Comparison of ENCODE assay signal across 28 mouse cellular contexts in the genomic region with DNA sequence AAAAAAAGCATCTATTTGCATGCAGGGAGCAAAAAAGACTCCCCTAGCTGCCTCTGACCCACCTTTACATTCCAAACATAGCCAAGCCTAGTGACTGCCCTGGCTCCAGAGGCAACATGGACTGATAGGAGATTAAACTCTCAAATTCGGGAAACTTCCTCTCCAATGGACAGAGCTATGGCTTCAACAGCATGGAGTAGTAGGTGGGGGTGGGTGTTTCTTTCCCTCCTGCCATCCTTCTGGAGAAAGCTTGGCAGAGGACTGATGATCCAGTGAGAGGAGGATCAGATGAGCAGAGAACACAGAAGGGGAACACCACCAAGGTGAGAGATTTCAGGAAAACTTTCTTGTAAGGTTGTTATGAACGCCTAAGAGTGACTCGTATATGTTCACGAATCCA.
"Had no signal": no experiment of that assay in that cellular context is flagged by ENCODE, and none has a peak within 500 bp of the region (broad histone marks: within the 10 kb centered on the region; RNA-seq: fewer than 3 reads in every experiment).

No protein-coding gene starts in this region.

- H3K27me3 ChIP-seq: embryonic facial prominence, embryonic 12.5 days; embryonic facial prominence, embryonic 13.5 days; embryonic facial prominence, embryonic 15.5 days; forebrain, embryonic 12.5 days; forebrain, embryonic 13.5 days; forebrain, embryonic 15.5 days had no signal

- DNase-seq: cerebellum, adult 8-10 months; cerebellum, adult 9-10 months; cerebellum, adult 9-11 months; cerebellum, postnatal 10 days; cerebellum, postnatal 14 days; cerebellum, postnatal 25 days; cerebellum, postnatal 36 days; embryo, embryonic 11 days; forebrain, postnatal 0 days; gastrocnemius, adult 2 months; gastrocnemius, postnatal 10 days; gastrocnemius, postnatal 14 days; gastrocnemius, postnatal 25 days; gastrocnemius, postnatal 36 days; heart, adult 18-20 months; heart, adult 2 months had no signal

- H3K4me3 ChIP-seq: embryonic facial prominence, embryonic 10.5 days; embryonic facial prominence, embryonic 12.5 days; embryonic facial prominence, embryonic 13.5 days; embryonic facial prominence, embryonic 15.5 days; erythroblast, embryonic 14.5 days; forebrain, embryonic 10.5 days; forebrain, embryonic 12.5 days; forebrain, embryonic 13.5 days; forebrain, embryonic 15.5 days; gastrocnemius, adult 2 months; heart, adult 2 months; heart, embryonic 10.5 days had no signal

- H3K4me1 ChIP-seq: embryonic facial prominence, embryonic 10.5 days; embryonic facial prominence, embryonic 12.5 days; embryonic facial prominence, embryonic 13.5 days; embryonic facial prominence, embryonic 15.5 days; forebrain, embryonic 10.5 days; forebrain, embryonic 12.5 days; forebrain, embryonic 13.5 days; forebrain, embryonic 15.5 days; heart, embryonic 10.5 days had no signal

- ATAC-seq: forebrain, embryonic 13.5 days; forebrain, embryonic 14.5 days; forebrain, embryonic 15.5 days; forebrain, embryonic 16.5 days; forebrain, postnatal 0 days had no signal

- H3K27ac ChIP-seq: embryonic facial prominence, embryonic 10.5 days; embryonic facial prominence, embryonic 12.5 days; embryonic facial prominence, embryonic 13.5 days; embryonic facial prominence, embryonic 15.5 days; forebrain, embryonic 10.5 days; forebrain, embryonic 12.5 days; forebrain, embryonic 13.5 days; forebrain, embryonic 15.5 days; gastrocnemius, adult 2 months; heart, adult 2 months; heart, embryonic 10.5 days had no signal
